Mouse (Mus musculus) right cerebral cortex, postnatal 36 days (tissue): Measurements from ENCODE around the gene Fads1.

Experiments
- DNase-seq, 2 experiments: peaks; one replicate each; pipeline ENCODE4 v3.0.0; 2022; ENCODE audit warnings: low spot score in 2 of 2, mixed read lengths in 1 of 2

The Fads1 gene

GRCm38 (mm10) chr19:10176941-10177372, 5.7 kb upstream of the Fads1 start:
- DNase-seq: no peak

- peak in 1 of 2 experiments; percentile 45 for DNase-seq
Observed at GRCm38 (mm10) chr19:10181225-10181624, 1.5 kb upstream of the Fads1 start.

DNA sequence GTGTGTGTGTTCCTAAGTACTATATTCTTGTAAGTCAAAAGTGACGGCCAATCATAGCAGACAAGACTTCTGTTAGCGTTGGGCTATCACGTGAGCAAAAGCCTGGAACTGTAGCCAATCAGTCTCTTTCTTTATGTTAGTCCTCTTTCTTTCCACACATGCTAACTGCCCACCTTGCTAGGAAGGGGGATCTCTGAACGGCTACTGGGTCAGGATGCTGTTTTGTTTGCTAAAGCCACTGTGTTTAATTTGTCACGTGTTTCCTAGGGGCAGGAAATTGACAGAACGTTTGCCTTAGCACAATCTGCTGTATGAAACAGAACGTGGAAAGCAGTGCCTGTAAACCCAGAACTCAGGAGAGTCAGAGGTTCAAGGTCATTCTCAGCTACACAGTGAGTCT, 546 bp upstream of the Fads1 start:
- no peak for DNase-seq

- DNase-seq: peak; percentile 74 to 85
Observed at GRCm38 (mm10) chr19:10183299-10183983, 753 bp downstream of the Fads1 start.

DNA sequence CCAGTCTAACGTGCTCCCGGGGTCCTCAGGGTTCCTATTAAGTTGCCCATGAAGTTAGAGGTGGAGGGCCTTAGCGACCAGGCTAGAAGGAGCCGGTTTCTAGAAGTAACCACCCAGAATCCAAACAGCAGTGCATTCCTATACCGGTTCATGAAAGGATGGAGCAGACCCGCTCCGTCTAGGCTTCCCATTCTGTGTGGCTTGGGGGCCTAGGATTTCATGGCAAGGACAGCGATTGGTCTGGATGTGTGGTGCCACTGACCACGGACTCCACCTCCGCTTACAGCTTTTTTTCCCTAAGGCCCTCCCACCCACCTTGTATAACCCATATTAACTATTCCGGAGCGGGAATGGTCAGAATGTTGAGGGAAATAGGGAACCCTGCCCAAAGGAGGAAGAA, 1.4 kb downstream of the Fads1 start:
- no peak for DNase-seq

DNA sequence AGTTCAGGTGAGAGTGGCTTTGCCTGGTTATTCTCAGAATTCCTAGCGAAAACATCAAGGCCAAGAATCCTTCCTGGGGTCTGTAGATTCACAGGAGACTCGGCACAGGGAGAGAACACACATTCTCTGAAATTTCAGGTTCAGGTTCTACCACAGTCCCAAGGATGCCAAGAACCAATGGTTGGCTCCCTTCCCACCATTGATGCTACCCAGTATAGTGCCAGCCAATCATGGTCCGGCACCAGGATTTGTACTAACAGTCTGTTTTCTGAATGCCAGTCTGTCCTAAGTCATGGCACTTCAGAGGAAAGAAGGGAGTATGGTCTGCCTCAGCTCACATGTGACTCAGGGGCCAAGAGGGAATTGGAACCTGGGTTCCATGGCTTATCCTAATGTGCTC, 3.2 kb downstream of the Fads1 start:
- no peak for DNase-seq

GRCm38 (mm10) chr19:10186569-10186968, 3.9 kb downstream of the Fads1 start:
- DNase-seq: no peak

DNA sequence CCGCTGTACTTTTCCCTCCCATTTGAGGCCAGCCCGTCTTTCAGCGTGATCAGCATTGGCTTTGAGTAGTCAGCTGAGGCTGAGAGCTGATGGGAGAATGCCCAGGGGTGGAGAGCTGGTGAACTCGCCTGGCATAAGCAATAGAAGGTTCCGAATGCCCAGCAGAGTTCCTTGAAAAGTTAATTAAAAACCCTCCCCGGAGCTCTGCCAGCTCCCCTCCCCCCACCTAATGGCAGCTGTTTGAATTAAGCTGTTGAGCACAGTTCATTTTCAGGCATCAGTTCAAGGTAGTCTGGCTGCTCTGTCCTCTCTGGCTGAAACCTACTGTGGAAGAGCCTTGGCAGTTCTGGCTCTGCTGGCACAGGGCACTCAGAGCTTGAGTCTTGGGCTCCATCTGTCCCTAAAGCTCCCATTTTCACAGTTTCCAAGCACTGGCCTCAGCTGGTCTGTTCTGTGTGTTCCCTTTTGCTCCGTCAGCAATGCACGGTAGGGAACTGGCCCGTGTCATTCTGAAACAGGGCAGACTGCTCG, 5.7 kb downstream of the Fads1 start:
- peak; percentile 63 to 73 for DNase-seq

DNA sequence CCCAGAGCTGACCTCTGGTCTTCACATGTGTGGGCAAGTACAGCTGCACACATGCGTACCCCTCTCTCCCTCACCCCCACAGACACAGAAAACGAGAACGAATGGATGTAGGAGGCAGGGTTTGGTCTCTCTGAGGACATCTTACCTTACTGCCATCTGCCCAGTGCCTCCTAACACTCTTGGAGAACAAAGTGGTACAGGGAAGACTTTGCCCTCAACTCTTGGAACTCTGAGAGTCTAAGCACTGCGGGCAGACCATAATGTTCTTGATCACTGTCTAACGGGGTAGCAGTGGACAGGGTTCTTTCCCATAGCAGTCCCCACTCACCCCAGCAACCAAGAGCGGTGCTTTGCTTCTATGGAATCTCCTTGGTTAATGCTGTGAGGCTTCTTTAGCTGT, 6.3 kb downstream of the Fads1 start:
- no peak for DNase-seq

DNA sequence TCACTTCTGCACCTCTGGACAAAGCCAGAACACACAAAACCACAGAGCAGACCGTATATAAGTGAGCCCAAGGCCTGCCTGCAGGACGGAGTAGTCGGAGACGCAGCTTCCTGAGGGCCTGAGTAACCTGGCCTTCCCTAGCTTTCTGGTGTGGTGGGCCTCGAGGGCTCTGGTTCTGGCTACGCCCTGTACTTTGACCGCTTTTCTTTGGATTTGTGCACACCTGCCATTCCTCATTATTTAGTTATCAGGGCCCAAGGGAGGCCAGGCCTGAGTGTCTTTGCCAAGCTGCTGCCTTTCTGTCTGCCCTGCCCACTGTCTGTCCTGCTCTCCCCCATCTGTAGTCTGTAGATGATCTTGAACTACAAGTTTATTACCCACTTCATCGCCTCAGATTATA, 7.3 kb downstream of the Fads1 start:
- DNase-seq: no peak

- DNase-seq: peak in 1 of 2 experiments; percentile 63
Observed at GRCm38 (mm10) chr19:10190796-10191195, 8.1 kb downstream of the Fads1 start.

- DNase-seq: no peak
Observed at GRCm38 (mm10) chr19:10191326-10191725, 8.6 kb downstream of the Fads1 start.

- no peak for DNase-seq
Observed at GRCm38 (mm10) chr19:10194337-10194736, 11.6 kb downstream of the Fads1 start.

GRCm38 (mm10) chr19:10195252-10195651, 12.6 kb downstream of the Fads1 start:
- no peak for DNase-seq

DNA sequence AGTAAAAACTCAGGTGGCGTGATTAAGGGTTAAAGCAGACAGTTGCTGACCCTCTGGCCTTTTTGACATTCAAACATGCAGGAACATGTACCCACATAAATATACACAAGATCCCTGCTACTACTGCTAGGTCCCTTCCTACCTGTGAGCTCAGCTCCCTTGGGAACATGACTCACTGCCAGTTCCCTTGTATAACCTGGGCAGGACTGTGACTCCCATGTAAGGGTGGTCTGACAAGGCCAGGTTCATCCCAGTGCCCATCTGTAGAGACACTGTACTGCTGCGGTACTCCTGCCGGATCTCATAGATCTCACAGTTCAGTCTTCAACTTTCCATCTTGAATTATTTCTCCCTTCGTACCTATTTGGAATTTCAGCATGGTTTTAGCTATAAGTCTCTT, 14.4 kb downstream of the Fads1 start:
- no peak for DNase-seq

GRCm38 (mm10) chr19:10198286-10198685, 15.6 kb downstream of the Fads1 start:
- no peak for DNase-seq

DNA sequence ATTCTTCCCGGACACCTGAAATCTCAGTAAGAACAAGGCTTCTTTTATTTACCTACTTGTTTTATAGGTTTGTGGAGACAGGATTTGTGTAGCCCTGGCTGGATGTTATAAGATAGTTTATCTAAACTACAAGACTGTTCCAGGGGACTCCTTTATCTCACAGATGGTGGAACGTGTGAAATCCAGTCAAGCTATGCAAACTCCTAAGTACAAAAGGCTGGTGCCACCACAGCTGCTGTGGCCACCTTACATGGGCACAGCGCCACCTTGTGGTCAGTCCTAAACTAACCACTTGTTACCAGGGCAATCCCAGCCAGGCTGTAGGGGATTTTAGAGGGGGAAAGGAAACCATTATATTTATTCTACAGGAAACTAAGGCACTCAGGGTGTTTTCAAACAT, 16.0 kb downstream of the Fads1 start:
- peak; percentile 39 to 60 for DNase-seq

DNA sequence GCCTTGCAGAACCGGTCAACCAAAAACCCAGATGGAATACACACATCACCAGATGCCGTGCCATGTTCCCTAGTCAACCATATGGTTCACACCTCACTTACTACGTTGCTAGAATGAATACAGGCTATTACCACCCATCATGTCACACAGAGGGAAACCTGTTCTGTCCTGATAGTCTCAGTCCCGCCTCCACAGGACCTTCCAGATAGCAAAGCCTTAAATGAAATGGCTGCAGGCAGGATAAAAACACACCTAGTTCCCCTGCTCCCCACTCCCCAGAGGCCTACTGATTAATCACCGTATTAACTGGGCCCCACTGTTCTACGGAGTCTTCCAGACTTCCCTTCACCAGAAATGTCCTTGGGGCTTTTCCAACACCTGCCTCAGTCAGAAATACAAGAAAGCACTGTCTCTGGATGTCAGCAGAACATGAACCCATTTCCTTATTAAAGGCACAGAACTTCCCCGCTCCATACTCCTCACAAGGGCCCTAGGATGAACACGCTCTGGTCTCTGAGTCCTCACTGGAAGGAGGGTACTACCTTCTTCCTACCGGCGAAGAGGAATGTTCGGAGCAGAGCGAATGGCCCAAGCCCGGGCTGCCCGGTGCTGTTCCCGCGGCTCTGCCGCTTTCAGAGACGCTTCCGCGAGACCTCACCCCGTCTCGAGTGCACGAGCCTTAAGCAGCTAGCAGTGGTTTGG, 20.6 kb downstream of the Fads1 start:
- DNase-seq: no peak

GRCm38 (mm10) chr19:10203848-10204615, 21.3 kb downstream of the Fads1 start, which contains the start of the genes Tmem258 and Fen1:
TSS of gene Tmem258 (plus strand) at chr19:10204014.
TSS of gene Fen1 (minus strand) at chr19:10204169.
- DNase-seq: peak; percentile 85 to 86

DNA sequence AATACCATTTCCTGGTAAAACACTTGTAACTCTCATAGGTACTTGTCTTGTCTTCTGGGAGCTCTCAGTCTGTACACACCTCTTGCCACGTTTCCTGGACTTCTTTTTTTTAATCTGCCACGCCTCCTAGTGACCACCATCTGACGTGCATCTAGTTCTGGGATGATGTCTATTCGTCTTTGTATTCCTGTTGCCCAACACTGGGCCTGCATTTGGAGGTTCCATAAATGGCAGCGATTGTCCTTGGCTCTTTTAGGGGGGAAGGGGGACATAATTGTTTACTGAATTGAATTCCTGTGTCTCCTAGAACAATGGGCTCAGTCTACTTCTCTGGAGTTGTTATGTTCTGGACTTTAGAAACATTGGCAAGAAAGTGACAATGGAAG, 21.9 kb downstream of the Fads1 start:
- DNase-seq: peak; percentile 26 to 52

- DNase-seq: no peak
Observed at GRCm38 (mm10) chr19:10205051-10205450, 22.4 kb downstream of the Fads1 start.

DNA sequence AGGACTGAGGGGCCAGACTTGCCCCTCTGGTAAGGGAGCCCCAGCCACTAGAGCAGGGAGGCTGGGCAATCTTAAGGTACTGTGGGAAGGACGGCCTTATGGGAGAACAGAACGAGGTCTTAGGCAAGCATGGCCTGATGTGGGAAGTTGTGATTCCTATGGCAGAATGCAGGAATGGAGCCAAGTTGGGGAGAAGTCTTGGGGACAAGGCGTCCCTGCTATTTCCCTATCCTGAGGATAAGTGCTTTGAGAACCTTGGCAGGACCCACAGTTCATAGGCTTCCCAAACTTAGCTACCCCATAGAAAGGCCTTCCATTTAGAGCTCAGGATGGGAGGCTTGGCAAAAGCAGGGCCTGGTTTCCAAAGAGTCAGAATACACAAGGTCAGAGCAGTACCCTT, 26.2 kb downstream of the Fads1 start:
- no peak for DNase-seq
